Mouse (Mus musculus): ENCODE results near the gene Tipin. TPM values are rescaled to one million over a fixed set of nuclear protein-coding genes. Genes with fewer than 3 reads are reported as not detected.
"Not testable (repeated sequence)": the region's sequence is repeated elsewhere in the genome, so short reads cannot be mapped to it uniquely, and the experiment has no call there.

Tipin gene
- polyA plus RNA-seq, 1 experiment from 2014 or later, result 233 TPM

DNA sequence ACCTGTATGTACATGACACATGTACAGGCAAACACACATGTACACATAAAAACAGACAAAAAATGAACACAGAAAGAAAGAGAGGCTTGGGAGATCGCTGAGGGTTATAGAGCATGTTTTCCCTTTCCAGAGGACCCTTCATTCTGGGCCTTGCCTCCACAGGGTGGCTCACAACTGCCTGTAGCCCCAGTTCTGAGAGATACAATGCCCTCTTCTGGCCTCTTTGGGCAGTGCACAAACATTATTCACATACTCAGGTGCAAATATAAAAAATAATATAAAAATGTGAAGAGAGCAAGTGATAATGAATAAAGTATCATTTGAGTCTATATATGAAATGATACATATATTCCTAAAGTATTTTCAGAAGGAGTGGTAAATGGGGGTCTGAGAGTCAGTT lies 6.5 kb upstream of the Tipin start:
- H3K36me3 ChIP-seq (ENCODE audit: control insufficient read depth, insufficient read depth, low read length), result no peaks in the 10 kb centered on the region
- WGBS, result 58% methylated on average over 1 of the region's 1 CpGs
- H3K9me3 ChIP-seq (ENCODE audit: control insufficient read depth, low read length), result no peaks in the 10 kb centered on the region
- no peak overlapping the region for H3K27ac ChIP-seq (ENCODE audit: low read depth, low read length)
- DNase-seq (ENCODE audit: low spot score), result no peak
- no peaks in the 10 kb centered on the region for H3K27me3 ChIP-seq (ENCODE audit: control insufficient read depth, insufficient read depth, low read length)
- H3K4me1 ChIP-seq (replicated peaks; ENCODE audit: control insufficient read depth, insufficient read depth, low read length), result no peaks in the 10 kb centered on the region
- H3K4me3 ChIP-seq (ENCODE audit: low read depth, low read length), result no peak overlapping the region
- no peak overlapping the region for H3K9ac ChIP-seq (ENCODE audit: low read depth, low read length)
- no peak overlapping the region for H3K4me2 ChIP-seq (replicated peaks; ENCODE audit: low read depth, low read length)
- no peak for ATAC-seq (ENCODE audit: low FRiP score)

DNA sequence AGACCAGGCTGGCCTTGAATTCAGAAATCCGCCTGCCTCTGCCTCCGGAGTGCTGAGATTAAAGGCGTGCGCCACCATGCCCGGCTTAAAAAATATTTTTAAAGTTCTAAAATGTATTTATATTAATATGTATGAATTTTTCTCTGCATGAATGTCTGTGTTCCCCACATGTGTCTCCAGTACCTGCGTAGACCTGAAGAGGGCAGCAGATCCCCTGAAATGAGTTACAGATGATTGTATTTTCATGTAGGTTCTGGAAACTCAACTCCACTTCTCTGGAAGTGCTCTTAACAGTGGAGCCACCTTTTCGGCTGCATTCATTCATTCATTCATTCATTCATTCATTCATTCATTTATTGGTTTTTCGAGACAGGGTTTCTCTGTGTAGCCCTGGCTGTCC lies 3.7 kb upstream of the Tipin start:
- H3K36me3 ChIP-seq (ENCODE audit: control insufficient read depth, insufficient read depth, low read length), result no peaks in the 10 kb centered on the region
- no peaks in the 10 kb centered on the region for H3K27me3 ChIP-seq (ENCODE audit: control insufficient read depth, insufficient read depth, low read length)
- no peaks in the 10 kb centered on the region for H3K9me3 ChIP-seq (ENCODE audit: control insufficient read depth, low read length)
- no peak overlapping the region for H3K4me2 ChIP-seq (replicated peaks; ENCODE audit: low read depth, low read length)
- ATAC-seq (ENCODE audit: low FRiP score), result no peak
- DNase-seq (ENCODE audit: low spot score), result peak; percentile 82
- H3K4me3 ChIP-seq (ENCODE audit: low read depth, low read length), result no peak overlapping the region
- H3K27ac ChIP-seq (ENCODE audit: low read depth, low read length), result no peak overlapping the region
- 73% methylated on average over 8 of the region's 8 CpGs for WGBS
- peaks cover 4% of the 10 kb centered on the region; the same call in 1 of the 2 replicates for H3K4me1 ChIP-seq (replicated peaks; ENCODE audit: control insufficient read depth, insufficient read depth, low read length)
- H3K9ac ChIP-seq (ENCODE audit: low read depth, low read length), result no peak overlapping the region

DNA sequence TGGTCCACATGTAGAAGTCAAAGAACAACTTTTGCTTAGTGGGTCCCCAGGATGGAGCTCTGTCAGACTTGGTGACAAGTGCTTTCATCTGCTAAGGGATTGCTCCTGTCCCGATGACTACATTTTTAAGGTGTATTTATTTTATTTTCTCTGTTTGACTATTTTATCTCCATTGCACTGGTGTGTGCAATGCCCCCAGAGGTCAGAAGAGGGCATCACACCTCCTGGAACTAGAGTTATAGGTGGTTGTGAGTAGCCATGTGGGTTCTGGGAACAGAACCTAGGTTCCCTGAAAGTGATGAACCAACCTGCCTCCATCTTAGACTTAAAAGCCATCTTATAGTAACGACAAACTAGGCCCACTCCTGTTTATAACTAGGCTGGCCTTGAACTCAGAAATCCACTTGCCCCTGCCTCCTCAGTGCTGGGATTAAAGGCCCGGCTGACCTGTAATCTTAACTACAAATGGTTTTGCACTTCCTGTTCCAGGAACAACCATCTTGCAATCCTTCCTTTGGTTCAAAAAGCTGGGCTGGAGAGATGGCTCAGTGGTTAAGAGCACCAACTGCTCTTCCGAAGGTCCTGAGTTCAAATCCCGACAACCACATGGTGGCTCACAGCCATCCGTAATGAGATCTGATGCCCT lies 2.6 kb upstream of the Tipin start:
- Histone ChIP-seq H3K4me2 (replicated peaks; ENCODE audit: low read depth, low read length) (no peak overlapping the region), H3K9ac (ENCODE audit: low read depth, low read length) (no peak overlapping the region), H3K36me3 (ENCODE audit: control insufficient read depth, insufficient read depth, low read length) (no peaks in the 10 kb centered on the region), H3K9me3 (ENCODE audit: control insufficient read depth, low read length) (no peaks in the 10 kb centered on the region), H3K27me3 (ENCODE audit: control insufficient read depth, insufficient read depth, low read length) (no peaks in the 10 kb centered on the region), H3K27ac (ENCODE audit: low read depth, low read length) (no peak overlapping the region), H3K4me3 (ENCODE audit: low read depth, low read length) (no peak overlapping the region), H3K4me1 (replicated peaks; ENCODE audit: control insufficient read depth, insufficient read depth, low read length) (peaks cover 4% of the 10 kb centered on the region; the same call in 1 of the 2 replicates)
- 93% methylated on average over 6 of the region's 6 CpGs for WGBS
- ATAC-seq (ENCODE audit: low FRiP score), result no peak
- no peak for DNase-seq (ENCODE audit: low spot score)

DNA sequence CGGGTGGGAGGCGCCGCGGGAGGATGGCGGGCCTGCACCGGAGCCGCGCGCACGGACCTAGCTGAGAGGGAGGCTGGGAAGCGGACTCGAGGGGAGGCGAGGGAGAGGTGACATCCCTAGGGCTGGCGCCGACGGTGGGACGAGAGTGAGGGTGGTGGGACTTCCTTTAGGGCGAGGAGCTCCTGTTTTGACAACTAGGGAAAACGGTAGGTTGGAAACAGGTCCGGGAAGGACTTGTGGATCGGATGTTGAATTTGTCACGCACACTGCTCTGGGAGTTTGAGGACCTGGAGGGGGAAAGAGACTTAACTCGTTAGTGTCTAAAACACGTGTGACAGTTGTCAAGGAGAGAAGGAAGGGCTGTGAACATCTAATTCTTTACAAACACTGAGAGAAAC lies 399 bp downstream of the Tipin start:
- ATAC-seq (ENCODE audit: low FRiP score) (peak; percentile 84), DNase-seq (ENCODE audit: low spot score) (no peak)
- peak overlapping the region; percentile 78 for H3K9ac ChIP-seq (ENCODE audit: low read depth, low read length)
- peak overlapping the region; percentile 53 for H3K4me3 ChIP-seq (ENCODE audit: low read depth, low read length)
- under 1% methylated on average over 24 of the region's 24 CpGs for WGBS
- H3K4me2 ChIP-seq (replicated peaks; ENCODE audit: low read depth, low read length), result peak overlapping the region; percentile 48
- no peaks in the 10 kb centered on the region for H3K27me3 ChIP-seq (ENCODE audit: control insufficient read depth, insufficient read depth, low read length)
- no peaks in the 10 kb centered on the region for H3K9me3 ChIP-seq (ENCODE audit: control insufficient read depth, low read length)
- peak overlapping the region; percentile 58 for H3K27ac ChIP-seq (ENCODE audit: low read depth, low read length)
- peaks cover 4% of the 10 kb centered on the region; the same call in 1 of the 2 replicates for H3K4me1 ChIP-seq (replicated peaks; ENCODE audit: control insufficient read depth, insufficient read depth, low read length)
- no peaks in the 10 kb centered on the region for H3K36me3 ChIP-seq (ENCODE audit: control insufficient read depth, insufficient read depth, low read length)

DNA sequence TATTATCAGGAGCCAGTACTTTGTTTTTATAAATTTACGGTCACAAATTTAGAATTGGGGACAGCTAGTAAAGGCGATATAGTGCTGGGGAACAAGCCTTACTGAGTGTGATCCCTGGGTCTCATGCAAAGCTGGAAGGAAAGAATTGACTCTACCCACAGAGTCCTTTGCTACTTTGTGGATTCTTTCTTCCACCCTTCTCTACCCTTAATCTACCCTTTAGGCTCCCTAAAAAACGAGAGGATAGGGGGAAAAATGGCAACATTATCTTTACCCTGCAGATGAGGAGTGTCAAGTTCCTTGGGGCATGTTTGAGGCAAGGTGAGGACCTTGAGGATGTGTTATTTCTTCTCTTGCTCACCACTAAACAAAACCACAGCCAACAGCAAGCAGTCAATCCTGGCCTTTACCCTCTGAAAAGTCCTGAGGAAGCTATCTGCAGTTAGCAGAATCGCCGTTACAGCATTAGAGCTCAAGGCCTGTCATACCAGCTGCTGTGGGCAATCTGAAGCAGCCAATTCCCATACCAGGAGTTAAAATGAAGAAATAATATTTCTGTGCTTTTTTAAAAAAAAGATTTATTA lies 1.1 kb downstream of the Tipin start:
- ATAC-seq (ENCODE audit: low FRiP score), result no peak
- peak overlapping the region; percentile 53; the same call in 1 of the 2 replicates for H3K4me3 ChIP-seq (ENCODE audit: low read depth, low read length)
- no peak overlapping the region for H3K27ac ChIP-seq (ENCODE audit: low read depth, low read length)
- no peaks in the 10 kb centered on the region for H3K27me3 ChIP-seq (ENCODE audit: control insufficient read depth, insufficient read depth, low read length)
- H3K9me3 ChIP-seq (ENCODE audit: control insufficient read depth, low read length), result no peaks in the 10 kb centered on the region
- peaks cover 4% of the 10 kb centered on the region; the same call in 1 of the 2 replicates for H3K4me1 ChIP-seq (replicated peaks; ENCODE audit: control insufficient read depth, insufficient read depth, low read length)
- no peaks in the 10 kb centered on the region for H3K36me3 ChIP-seq (ENCODE audit: control insufficient read depth, insufficient read depth, low read length)
- 73% methylated on average over 5 of the region's 5 CpGs for WGBS
- H3K9ac ChIP-seq (ENCODE audit: low read depth, low read length), result peak overlapping the region; percentile 78
- H3K4me2 ChIP-seq (replicated peaks; ENCODE audit: low read depth, low read length), result peak overlapping the region; percentile 48
- DNase-seq (ENCODE audit: low spot score), result no peak

DNA sequence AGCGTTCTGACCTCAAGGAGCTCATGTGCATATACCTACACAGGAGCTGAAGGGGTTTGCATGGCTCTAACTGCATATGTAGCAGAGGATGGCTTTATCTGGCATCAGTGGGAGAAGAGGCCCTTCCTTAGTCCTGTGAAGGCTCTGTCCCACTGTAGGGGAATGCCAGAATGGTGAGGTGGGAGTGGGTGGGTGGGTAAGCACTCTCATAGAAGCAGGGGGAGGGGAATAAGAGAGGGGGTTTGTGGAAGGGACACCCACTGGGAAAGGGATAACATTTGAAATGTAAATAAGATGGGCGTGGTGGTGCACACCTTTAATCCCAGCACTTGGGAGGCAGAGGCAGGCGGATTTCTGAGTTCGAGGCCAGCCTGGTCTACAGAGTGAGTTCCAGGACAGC lies 21.7 kb downstream of the Tipin start:
- not testable (repeated sequence) for ATAC-seq (ENCODE audit: low FRiP score); H3K36me3 ChIP-seq (ENCODE audit: control insufficient read depth, insufficient read depth, low read length); H3K9me3 ChIP-seq (ENCODE audit: control insufficient read depth, low read length); DNase-seq (ENCODE audit: low spot score); H3K9ac ChIP-seq (ENCODE audit: low read depth, low read length); H3K27me3 ChIP-seq (ENCODE audit: control insufficient read depth, insufficient read depth, low read length); H3K4me3 ChIP-seq (ENCODE audit: low read depth, low read length); H3K27ac ChIP-seq (ENCODE audit: low read depth, low read length); H3K4me2 ChIP-seq (replicated peaks; ENCODE audit: low read depth, low read length); H3K4me1 ChIP-seq (replicated peaks; ENCODE audit: control insufficient read depth, insufficient read depth, low read length)
- WGBS, result 94% methylated on average over 2 of the region's 4 CpGs

DNA sequence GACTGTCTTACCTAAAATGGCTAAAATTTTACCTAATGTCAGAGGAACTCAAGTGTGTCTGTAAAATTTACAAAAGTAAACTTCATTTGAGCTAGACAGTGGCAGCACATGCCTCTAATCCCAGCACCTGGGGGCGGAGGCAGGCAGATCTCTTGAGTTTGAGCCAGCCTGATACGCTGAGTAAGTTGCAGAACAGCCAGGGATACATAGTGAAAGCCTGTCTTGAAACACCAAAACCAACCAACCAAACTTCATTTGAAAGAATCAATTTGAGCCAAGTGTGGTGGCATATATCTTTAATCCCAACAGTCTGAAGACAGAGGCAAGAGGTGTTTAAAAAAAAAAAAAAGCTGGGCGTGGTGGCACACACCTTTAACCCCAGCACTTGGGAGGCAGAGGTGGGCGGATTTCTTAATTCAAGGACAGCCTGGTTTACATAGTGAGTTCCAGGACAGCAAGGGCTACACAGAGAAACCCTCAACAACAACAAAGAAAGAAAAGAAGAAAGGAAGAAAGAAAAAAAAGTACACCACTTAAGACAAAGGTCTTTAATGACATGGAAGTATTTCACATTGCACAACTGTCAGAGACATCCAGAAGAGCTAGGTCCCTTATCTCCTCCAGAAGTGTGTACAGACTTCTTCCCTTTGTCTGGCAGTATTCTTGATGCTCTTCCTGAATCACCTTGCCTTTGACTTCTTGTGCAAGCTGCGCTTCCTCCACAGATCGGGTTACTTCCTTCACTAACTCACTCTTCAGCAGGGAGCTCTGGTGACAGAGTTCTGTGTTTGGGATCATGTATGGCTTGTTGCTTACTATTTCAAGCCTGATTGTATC lies 25.3 kb downstream of the Tipin start:
- Histone ChIP-seq H3K27me3 (ENCODE audit: control insufficient read depth, insufficient read depth, low read length) (no peaks in the 10 kb centered on the region), H3K4me3 (ENCODE audit: low read depth, low read length) (no peak overlapping the region), H3K9ac (ENCODE audit: low read depth, low read length) (no peak overlapping the region), H3K4me1 (replicated peaks; ENCODE audit: control insufficient read depth, insufficient read depth, low read length) (no peaks in the 10 kb centered on the region), H3K9me3 (ENCODE audit: control insufficient read depth, low read length) (no peaks in the 10 kb centered on the region), H3K36me3 (ENCODE audit: control insufficient read depth, insufficient read depth, low read length) (0 out of 2 replicates have a peak, but pooled peaks cover 4% of the 10 kb centered on the region), H3K4me2 (replicated peaks; ENCODE audit: low read depth, low read length) (no peak overlapping the region), H3K27ac (ENCODE audit: low read depth, low read length) (no peak overlapping the region)
- DNase-seq (ENCODE audit: low spot score) (no peak), ATAC-seq (ENCODE audit: low FRiP score) (no peak)
- WGBS, result 85% methylated on average over 6 of the region's 6 CpGs

DNA sequence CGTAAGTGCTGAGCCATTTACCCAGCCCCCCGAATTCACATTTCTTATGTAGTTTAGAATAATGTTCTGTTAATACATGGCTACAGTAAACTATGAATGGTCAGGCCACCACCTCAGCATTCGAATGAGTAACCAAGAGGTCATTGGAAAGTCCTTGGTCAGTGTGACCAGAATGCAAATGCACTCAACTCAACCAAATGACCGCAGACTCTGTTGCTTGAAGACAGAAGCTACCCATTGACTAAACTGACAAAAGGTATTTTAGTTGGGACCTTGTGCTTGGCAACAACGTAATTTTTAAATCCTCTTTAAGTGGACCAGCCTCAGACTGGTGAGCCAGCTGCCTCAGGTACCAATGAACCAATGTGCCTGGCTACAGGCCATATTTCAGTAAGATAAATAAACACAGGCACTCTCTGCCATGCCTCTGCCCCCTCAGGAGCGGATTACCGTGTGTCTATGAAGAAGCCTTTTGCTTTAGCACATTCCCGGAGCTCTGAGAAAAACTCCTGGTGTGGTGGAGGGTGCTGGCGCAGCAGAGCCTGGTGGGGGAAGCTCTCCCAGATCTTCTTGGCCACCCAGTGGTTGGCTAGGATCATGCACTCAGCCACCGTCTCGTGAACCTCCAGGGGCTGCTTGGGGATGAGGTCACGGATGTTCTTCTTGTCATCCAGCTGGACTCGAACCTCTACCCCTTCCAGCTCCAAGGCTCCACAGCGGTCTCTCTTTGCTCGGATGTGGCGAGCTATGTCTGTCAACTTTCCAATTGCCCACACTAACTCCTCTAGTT lies 29.8 kb downstream of the Tipin start:
- 78% methylated on average over 16 of the region's 16 CpGs for WGBS
- no peak overlapping the region for H3K4me2 ChIP-seq (replicated peaks; ENCODE audit: low read depth, low read length)
- no peak overlapping the region for H3K9ac ChIP-seq (ENCODE audit: low read depth, low read length)
- ATAC-seq (ENCODE audit: low FRiP score) (no peak), DNase-seq (ENCODE audit: low spot score) (peak; percentile 9)
- H3K4me3 ChIP-seq (ENCODE audit: low read depth, low read length), result no peak overlapping the region
- 0 out of 2 replicates have a peak, but pooled peaks cover 3% of the 10 kb centered on the region for H3K36me3 ChIP-seq (ENCODE audit: control insufficient read depth, insufficient read depth, low read length)
- no peaks in the 10 kb centered on the region for H3K9me3 ChIP-seq (ENCODE audit: control insufficient read depth, low read length)
- H3K27me3 ChIP-seq (ENCODE audit: control insufficient read depth, insufficient read depth, low read length), result no peaks in the 10 kb centered on the region
- H3K27ac ChIP-seq (ENCODE audit: low read depth, low read length), result no peak overlapping the region
- no peaks in the 10 kb centered on the region for H3K4me1 ChIP-seq (replicated peaks; ENCODE audit: control insufficient read depth, insufficient read depth, low read length)
